Mouse (Mus musculus) ovary, postnatal 14 days (tissue): ENCODE data around the gene Rhbdl1.

ENCODE experiments used
- DNase-seq: peaks from one replicate; pipeline ENCODE4 v3.0.0; 2022; ENCODE audit warnings: low spot score

Gene Rhbdl1

GRCm38 (mm10) chr17:25837076-25837410 is at the start of gene Rhbdl1:
Gene Rhbdl1, minus strand, starts transcription at chr17:25837295.
- peak; percentile 59 for DNase-seq

GRCm38 (mm10) chr17:25886806-25887205 is 49.7 kb upstream of the Rhbdl1 start:
- DNase-seq, result no peak

GRCm38 (mm10) chr17:25885636-25886035 is 48.5 kb upstream of the Rhbdl1 start:
- no peak for DNase-seq

- DNase-seq, result no peak
Observed at GRCm38 (mm10) chr17:25883824-25884223, 46.7 kb upstream of the Rhbdl1 start.

- DNase-seq, result no peak
Observed at GRCm38 (mm10) chr17:25883268-25883667, 46.2 kb upstream of the Rhbdl1 start.

GRCm38 (mm10) chr17:25882306-25882705 is 45.2 kb upstream of the Rhbdl1 start:
- DNase-seq, result no peak

- no peak for DNase-seq
Observed at GRCm38 (mm10) chr17:25881691-25882090, 44.6 kb upstream of the Rhbdl1 start.

GRCm38 (mm10) chr17:25880913-25881641 is 44.0 kb upstream of the Rhbdl1 start:
- no peak for DNase-seq

GRCm38 (mm10) chr17:25880196-25880910 is 43.3 kb upstream of the Rhbdl1 start, which contains the start of gene Wfikkn1:
Gene Wfikkn1, minus strand, starts transcription at chr17:25880858.
- no peak for DNase-seq

- no peak for DNase-seq
Observed at GRCm38 (mm10) chr17:25879750-25880149, 42.7 kb upstream of the Rhbdl1 start.

- no peak for DNase-seq
Observed at GRCm38 (mm10) chr17:25879261-25879660, 42.2 kb upstream of the Rhbdl1 start.

GRCm38 (mm10) chr17:25878611-25879180 is 41.6 kb upstream of the Rhbdl1 start:
- DNase-seq, result no peak

GRCm38 (mm10) chr17:25877741-25878610 is 40.9 kb upstream of the Rhbdl1 start:
- no peak for DNase-seq

- no peak for DNase-seq
Observed at GRCm38 (mm10) chr17:25877025-25877424, 39.9 kb upstream of the Rhbdl1 start.

GRCm38 (mm10) chr17:25876347-25876915 is 39.3 kb upstream of the Rhbdl1 start:
- DNase-seq, result no peak

GRCm38 (mm10) chr17:25875171-25876136 is 38.4 kb upstream of the Rhbdl1 start:
- peak; percentile 78 for DNase-seq

- peak; percentile 95 for DNase-seq
Observed at GRCm38 (mm10) chr17:25874721-25875170, 37.7 kb upstream of the Rhbdl1 start, which contains the start of gene Mettl26. Gene Mettl26, plus strand, starts transcription at chr17:25875074.

GRCm38 (mm10) chr17:25874148-25874720 is 37.1 kb upstream of the Rhbdl1 start:
- no peak for DNase-seq

GRCm38 (mm10) chr17:25873405-25874147 is 36.5 kb upstream of the Rhbdl1 start:
- no peak for DNase-seq
